Mouse (Mus musculus) gastrocnemius, adult 2 months (tissue): ENCODE results near the gene Eif4ebp2. TPM values are rescaled to one million over a fixed set of nuclear protein-coding genes. Genes with fewer than 3 reads are reported as not detected.

Experiments
- DNase-seq: peaks from one replicate; pipeline ENCODE4 v3.0.0; 2022
- H3K27ac ChIP-seq: fragments of 200-600 bp; 2 replicates; pipeline ENCODE4 v1.8.1; 2022; ENCODE audit warnings: mild to moderate bottlenecking
- H3K4me3 ChIP-seq: fragments of 200-600 bp; 2 replicates; pipeline ENCODE4 v1.8.1; 2022; ENCODE audit warnings: mild to moderate bottlenecking, moderate library complexity
- CTCF ChIP-seq: fragments of 200-600 bp; IDR thresholded peaks from 2 replicates; pipeline ENCODE4 v1.8.1; 2022; ENCODE audit warnings: antibody characterized with exemption, mild to moderate bottlenecking, moderate library complexity
- intact Hi-C: fragments of 180-260 bp; cut with DNase I; formaldehyde crosslinking; loops from one replicate; pipeline ENCODE4 v1.15.1; 2025
- total RNA-seq, 2 experiments: library from RNA; stranded (reverse); gene quantifications; 2 replicates each; pipeline ENCODE4 v1.2.3; 2021

The Eif4ebp2 gene
- total RNA-seq, 2 experiments from 2014 or later, result 117 to 161 TPM

GRCm38 (mm10) chr10:61451931-61452617, 387 bp downstream of the Eif4ebp2 start:
- intact Hi-C loops, result no loop called here
- Histone ChIP-seq H3K4me3 (peak overlapping the region; percentile 85), H3K27ac (peak overlapping the region; percentile 95)
- peak; percentile 71 for DNase-seq
- TF ChIP-seq CTCF, result no peak

- DNase-seq, result peak; percentile 54
- Histone ChIP-seq H3K27ac (peak overlapping the region; percentile 95), H3K4me3 (peak overlapping the region; percentile 85)
- intact Hi-C loops, result no loop called here
- TF ChIP-seq CTCF, result no peak
Measured at GRCm38 (mm10) chr10:61451463-61451930, 964 bp downstream of the Eif4ebp2 start.

GRCm38 (mm10) chr10:61448834-61449233, 3.6 kb downstream of the Eif4ebp2 start:
- no peak for DNase-seq
- intact Hi-C loops, result no loop called here
- H3K27ac ChIP-seq, result peak overlapping the region; percentile 85
- TF ChIP-seq CTCF, result no peak
- peak overlapping the region; percentile 48; the same call in 1 of the 2 replicates for H3K4me3 ChIP-seq

- TF ChIP-seq CTCF, result no peak
- DNase-seq, result peak; percentile 55
- Histone ChIP-seq H3K27ac (peak overlapping the region; percentile 85), H3K4me3 (peak overlapping the region; percentile 48)
- intact Hi-C loops, result no loop called here
Measured at GRCm38 (mm10) chr10:61447581-61448353, 4.7 kb downstream of the Eif4ebp2 start.

GRCm38 (mm10) chr10:61445016-61445415, 7.4 kb downstream of the Eif4ebp2 start:
- Histone ChIP-seq H3K4me3 (no peak overlapping the region), H3K27ac (peak overlapping the region; percentile 6; the same call in 1 of the 2 replicates)
- no peak for TF ChIP-seq CTCF
- intact Hi-C loops, result no loop called here
- no peak for DNase-seq

GRCm38 (mm10) chr10:61443876-61444275, 8.6 kb downstream of the Eif4ebp2 start:
- DNase-seq, result no peak
- Histone ChIP-seq H3K27ac (peak overlapping the region; percentile 46; the same call in 1 of the 2 replicates), H3K4me3 (no peak overlapping the region)
- no peak for TF ChIP-seq CTCF
- intact Hi-C loops, result no loop called here

- DNase-seq, result no peak
- H3K27ac ChIP-seq, result peak overlapping the region; percentile 46; the same call in 1 of the 2 replicates
- intact Hi-C loops, result no loop called here
- TF ChIP-seq CTCF, result no peak
- no peak overlapping the region for H3K4me3 ChIP-seq
Measured at GRCm38 (mm10) chr10:61443456-61443855, 9.0 kb downstream of the Eif4ebp2 start.

GRCm38 (mm10) chr10:61440202-61440800, 12.2 kb downstream of the Eif4ebp2 start:
- no peak for TF ChIP-seq CTCF

GRCm38 (mm10) chr10:61431375-61431774, 21.1 kb downstream of the Eif4ebp2 start:
- Histone ChIP-seq H3K27ac (no peak overlapping the region), H3K4me3 (no peak overlapping the region)
- DNase-seq, result no peak
- intact Hi-C loops, result no loop called here
- no peak for TF ChIP-seq CTCF

More at GRCm38 (mm10) chr10:61440202-61440800, 12.2 kb downstream of the Eif4ebp2 start:
- no peak overlapping the region for H3K4me3 ChIP-seq
- no peak overlapping the region for H3K27ac ChIP-seq
- no peak for DNase-seq
- intact Hi-C loops, result no loop called here

GRCm38 (mm10) chr10:61429043-61429442, 23.4 kb downstream of the Eif4ebp2 start:
- Histone ChIP-seq H3K27ac (peak overlapping the region; percentile 74), H3K4me3 (no peak overlapping the region)
- no peak for TF ChIP-seq CTCF
- intact Hi-C loops, result no loop called here
- DNase-seq, result peak; percentile 64

GRCm38 (mm10) chr10:61428416-61428815, 24.0 kb downstream of the Eif4ebp2 start:
- TF ChIP-seq CTCF, result no peak
- intact Hi-C loops, result no loop called here
- peak overlapping the region; percentile 74 for H3K27ac ChIP-seq
- DNase-seq, result peak; percentile 25
- H3K4me3 ChIP-seq, result no peak overlapping the region

- peak overlapping the region; percentile 74 for H3K27ac ChIP-seq
- no peak for TF ChIP-seq CTCF
- no peak overlapping the region for H3K4me3 ChIP-seq
- intact Hi-C loops, result no loop called here
- DNase-seq, result peak; percentile 7
Measured at GRCm38 (mm10) chr10:61427951-61428350, 24.5 kb downstream of the Eif4ebp2 start.
